Mouse (Mus musculus): ENCODE data around the gene Unc119b.

Gene Unc119b

DNA sequence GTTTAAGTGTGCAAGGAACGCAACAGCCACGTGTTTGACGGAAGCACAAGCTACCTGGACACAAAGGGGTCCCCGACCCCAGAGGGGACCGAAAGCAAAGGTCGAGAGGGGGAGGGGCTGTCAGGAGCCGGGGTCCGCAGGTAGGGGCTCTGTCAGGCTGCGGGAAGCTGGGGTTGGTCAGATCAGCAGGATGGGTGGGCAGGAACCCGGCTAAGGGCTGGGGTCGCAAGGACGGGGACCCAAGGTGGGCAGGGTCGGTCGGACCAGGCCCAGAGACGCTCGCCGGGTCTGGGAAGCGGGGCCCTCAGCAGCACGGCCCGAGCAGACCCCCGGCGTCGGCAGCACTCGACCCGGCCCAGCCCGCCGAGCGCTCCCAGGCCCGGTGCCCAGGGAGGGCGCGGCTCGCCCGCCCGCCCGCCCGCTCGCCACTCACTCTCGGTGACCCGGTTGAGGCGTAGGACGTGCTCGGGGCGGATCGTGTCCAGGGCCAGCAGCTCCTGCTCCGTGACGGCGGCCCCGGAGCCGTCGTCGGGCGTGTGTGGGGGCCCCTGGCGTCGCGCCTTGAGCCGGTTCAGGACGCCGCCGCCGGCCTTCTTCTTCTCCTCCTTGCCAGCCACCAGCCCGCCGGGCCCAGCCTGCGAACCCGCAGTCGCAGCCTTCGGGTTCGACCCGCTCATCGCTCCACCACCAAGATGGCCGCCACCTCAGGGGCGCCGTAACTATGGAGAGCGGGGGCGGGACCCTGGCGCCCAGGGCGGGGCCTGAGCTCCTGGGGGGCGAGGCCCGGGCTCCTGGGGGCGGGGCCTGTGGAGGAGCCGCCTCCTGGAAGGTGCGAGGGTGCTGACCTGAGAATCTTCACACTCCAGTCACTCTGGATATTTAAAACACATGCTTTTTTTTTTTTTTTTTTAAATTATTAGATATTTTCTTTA lies at the start of gene Unc119b:
TSS of gene Unc119b (minus strand) at position 742 of the 932 bp plus-strand sequence.
- in situ Hi-C loops (cut with MboI, MseI): no loop called here

DNA sequence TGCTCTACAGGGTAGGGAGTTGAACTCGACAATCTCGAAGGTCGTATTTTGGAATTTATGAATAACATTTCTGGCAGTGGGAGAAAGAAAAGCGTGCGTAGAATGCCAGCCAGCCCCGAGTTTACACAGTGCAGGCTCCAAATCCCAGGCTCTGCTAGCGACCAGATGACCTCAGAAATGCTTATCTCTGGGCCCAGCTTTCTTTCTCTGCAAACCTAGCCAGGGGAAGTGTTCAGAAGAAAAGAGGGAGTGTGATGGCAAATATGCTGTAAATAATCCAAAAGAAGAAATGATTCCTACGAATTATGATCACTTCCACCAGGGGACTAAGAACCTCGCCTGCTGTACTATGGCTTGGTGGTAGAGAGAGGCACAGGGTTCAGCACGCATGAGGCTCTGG lies 48.7 kb upstream of the Unc119b start:
- in situ Hi-C loops (cut with MboI, MseI): no loop called here

DNA sequence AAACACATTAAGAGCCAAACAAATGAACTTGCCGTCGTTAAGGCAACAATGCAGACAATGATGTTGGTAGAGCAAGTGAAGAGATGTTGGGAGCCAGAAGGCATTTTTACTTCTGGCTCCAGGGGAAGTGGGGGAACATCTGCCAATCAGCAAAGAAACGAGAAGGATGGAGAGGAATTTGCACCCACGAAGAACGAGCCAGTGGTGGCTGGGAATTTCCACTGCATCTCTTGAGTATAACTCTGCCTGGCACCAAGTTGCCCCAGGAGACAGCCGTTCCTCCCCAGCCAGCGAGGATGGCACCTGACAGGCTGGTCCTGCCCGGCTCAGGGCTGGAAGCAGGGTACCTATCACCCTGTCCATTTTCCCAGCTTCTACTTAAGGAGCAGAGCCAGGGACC lies 48.1 kb upstream of the Unc119b start:
- in situ Hi-C loops (cut with MboI, MseI): no loop called here

DNA sequence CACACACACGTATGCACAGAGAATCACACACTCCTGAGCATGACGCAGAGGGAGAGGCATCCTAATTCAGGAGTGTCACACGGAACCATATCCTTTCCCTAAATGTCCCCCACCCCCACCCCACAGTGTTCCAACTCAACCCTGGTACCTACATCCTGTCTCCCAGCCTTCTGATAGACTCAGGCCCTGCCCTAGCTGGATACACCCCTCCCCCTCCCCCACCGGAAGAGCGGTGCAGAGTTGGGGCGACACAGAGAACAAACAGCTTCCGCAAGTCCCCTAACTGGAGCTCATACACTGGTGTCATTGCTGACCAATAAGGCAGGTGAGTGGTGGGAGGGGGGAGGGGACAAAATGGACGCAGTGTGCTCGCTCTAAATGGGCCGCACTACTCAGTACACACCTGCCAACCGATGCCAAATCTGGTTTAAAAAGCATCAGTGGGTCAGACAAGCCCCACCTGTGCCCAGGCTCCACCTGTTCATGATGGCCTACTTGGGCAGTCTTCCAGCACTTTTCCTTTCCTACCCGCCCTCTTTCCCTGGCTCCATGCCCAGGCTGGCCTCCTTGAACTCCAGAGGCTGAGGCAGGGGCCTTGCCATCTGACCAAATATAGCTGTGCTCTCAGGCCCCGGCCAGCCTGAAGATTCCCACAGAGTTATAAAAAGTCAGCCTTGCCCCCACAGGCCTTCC lies 46.6 kb upstream of the Unc119b start:
- in situ Hi-C loops (cut with MboI, MseI): no loop called here

DNA sequence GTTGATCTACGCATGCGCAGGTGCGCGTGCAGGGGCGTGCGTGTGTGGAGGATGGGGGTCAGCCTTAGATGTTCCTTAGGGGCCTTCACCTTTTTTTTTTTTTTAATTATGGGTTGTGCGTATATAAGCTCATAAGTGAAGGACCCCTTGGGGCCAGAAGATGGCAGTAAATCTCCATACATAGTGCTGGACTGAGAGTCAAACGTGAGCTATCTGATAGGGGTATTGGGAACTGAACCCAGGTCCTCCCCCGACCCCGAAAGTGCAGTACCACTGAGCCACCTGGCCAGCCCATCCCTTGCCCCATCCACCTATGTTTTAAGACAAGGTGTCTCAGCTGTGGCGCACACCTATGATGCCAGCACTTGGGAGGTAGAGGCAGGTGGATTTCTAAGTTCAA lies 44.8 kb upstream of the Unc119b start:
- in situ Hi-C loops (cut with MboI, MseI): no loop called here

DNA sequence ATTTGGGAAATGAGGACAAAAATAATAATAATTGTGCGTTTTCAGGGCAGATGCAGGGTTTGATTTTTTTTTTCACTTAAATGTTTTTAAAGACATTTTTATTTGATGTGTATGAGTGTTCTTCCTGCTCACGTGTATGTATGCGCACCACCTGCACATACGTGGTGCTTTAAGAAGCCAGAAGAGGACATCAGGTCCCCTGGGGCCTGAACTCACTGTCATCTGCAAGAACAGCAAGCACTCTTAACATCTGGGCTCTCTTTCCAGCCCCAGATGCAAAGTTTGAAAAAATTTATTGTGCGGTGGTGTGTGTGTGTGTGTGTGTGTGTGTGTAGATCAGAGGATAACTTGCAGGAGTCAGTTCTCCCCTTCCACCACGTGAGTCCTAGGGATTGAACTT lies 43.1 kb upstream of the Unc119b start:
- in situ Hi-C loops (cut with MboI, MseI): no loop called here

DNA sequence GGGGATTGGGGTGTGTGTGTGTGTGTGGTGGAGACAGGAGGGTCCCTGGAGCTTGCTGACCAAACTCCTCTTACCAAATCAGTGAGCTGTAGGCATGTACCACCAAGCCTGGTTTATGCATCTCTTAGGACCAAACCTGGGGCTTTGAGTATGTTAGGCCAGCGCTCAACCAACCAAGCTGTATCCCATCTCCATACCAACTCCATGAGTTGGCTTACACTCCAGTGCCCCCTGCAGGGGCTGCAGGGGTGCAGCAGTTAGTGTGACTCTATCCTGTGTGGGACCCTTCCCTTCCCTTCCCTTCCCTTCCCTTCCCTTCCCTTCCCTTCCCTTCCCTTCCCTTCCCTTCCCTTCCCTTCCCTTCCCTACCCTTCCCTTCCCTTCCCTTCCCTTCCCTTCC lies 39.8 kb upstream of the Unc119b start:
- in situ Hi-C loops (cut with MboI, MseI): no loop called here

DNA sequence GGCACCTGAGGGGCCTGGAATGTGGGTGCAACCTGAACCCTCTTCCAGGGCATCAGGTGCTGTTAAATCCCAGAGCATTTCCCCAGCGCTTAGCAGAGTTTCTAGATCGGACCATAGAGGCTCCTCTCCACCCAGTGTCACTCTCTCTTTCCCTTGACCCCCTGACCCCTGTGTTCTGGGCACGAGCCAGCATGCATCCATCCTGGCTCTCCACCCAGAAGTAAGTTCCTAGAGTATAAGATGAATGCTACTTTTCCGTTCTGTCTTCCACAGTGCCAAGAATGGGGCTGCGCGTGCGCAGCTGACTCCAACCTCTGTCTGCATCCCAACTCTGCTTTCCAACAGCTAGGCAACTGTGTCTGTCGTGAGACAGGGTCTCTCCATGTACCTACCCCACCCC lies 35.4 kb upstream of the Unc119b start:
- in situ Hi-C loops (cut with MboI, MseI): no loop called here

DNA sequence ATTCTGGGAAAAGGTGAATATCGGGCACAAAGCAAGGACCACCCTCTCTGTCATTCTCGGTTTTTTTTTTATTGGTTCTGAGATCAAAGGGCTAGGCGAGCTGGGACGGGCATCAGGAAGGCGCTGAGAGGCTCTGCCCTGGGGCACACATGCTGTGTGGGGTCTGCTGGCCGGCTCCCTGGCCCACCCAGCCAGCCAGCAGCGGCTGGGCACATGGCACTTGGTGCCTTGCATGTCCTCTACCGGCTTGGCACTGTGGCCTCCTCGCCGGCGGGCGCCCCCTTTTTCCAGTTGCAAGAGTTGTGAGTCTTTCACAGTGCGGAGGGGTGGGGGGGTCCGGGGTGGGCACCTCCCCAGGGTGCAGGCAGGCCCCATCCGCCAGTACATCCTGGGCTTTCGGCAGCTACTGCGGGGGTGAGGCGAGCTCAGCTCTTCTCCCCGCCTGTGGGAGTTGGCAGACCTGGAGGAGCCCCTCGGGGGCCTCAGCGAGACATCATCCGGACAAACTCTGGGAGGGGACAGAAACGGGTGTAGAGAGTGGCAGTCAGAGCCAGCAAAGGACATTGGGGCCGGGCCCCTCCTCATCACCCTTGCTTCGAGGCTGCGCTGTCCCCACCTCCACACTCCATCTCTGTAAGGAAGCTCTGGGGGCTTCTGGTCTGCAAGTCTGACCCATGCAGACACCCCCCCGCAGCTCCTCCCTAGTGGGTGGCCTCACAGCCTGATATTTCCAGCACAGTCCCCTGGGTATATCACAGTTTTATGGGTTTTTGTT lies 34.1 kb upstream of the Unc119b start:
- in situ Hi-C loops (cut with MboI, MseI): loop anchor here (5.0 kb wide), 1 partner anchor 68 kb away; the partner anchor contains the start of gene Pop5

DNA sequence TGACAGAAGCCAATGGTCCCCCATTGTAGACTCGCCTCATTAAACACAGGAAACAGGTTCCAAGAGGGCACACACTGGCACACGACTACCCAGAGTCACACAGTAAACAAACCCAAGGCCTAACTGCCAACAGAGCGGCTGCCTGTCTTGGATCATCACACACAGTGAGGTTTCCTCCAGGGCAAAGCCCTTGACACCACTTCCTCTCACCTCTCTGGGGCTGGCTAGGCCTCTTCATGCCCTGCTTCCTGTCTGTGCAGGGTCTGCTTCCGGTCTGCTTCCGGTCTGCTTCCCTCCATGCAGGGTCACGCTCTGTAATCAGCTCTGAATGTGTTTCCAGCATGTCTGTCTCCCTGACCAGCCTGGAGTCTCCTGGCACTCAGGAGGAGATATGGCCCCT lies 32.6 kb upstream of the Unc119b start:
- in situ Hi-C loops (cut with MboI, MseI): loop anchor here (5.0 kb wide), 1 partner anchor 70 kb away; the partner anchor contains the start of gene Pop5

DNA sequence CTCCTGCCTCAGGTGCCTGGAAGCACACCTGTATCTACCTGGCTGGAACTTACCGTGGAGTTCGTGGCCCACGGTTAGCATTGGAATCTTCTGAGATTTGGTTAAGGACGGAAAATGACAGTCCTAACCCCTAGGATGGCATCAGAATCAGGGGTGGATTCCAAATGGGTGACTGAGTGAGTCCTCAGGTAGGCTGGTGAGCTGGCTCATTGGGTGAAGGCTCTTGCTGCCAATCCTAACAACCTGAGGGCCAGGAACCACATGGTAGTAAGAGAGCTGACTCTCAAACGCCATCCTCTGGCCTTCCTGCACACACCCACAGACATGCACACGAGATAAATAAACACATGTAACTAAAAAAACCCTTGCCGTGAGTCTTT lies 32.0 kb upstream of the Unc119b start:
- in situ Hi-C loops (cut with MboI, MseI): loop anchor here (5.0 kb wide), 1 partner anchor 70 kb away; the partner anchor contains the start of gene Pop5

DNA sequence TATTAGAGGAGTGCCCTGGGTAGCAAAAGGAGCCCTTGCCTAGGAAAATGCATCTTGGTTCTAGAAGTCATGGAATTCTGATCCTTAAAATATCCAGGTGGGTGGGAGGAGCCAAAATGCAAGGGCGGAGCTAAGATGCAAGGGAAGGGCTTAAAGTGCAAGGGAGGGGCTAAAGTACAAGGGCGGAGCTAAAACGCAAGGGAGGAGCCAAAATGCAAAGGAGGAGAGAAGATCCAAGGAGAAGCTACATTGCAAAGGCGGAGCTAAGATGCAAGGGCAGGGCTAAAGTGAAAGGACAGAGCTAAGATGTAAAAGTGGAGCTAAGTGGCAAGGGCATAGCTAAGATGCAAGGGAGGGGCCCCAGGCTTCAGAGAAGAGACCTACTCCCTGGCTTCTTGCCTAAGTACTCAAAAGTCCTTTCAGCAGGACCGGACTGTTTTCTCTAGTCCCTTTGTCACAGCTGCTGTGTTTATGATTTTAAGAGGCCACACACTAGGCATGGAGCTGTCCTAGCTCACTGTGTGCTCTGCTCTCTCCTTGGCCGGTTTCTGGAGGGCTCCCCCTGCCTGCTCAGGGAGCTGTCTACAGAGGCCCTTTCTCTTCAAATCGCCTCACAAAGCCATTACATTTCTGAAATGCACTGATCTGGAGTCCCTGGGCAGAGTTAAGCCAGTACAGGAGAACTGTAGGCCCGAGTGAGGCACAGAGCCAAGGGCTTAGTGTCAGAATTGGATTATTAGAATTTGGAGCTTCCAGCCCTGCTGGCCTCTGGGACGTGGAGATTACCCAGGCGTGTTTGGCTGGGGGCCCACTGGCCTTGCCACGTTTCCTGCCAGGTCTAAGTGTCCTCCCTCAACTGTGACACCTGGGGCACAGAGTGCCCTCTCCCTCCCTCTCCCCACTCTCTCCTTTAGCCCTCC lies 31.4 kb upstream of the Unc119b start:
- in situ Hi-C loops (cut with MboI, MseI): loop anchor here (5.0 kb wide), 1 partner anchor 71 kb away; the partner anchor contains the start of gene Pop5

DNA sequence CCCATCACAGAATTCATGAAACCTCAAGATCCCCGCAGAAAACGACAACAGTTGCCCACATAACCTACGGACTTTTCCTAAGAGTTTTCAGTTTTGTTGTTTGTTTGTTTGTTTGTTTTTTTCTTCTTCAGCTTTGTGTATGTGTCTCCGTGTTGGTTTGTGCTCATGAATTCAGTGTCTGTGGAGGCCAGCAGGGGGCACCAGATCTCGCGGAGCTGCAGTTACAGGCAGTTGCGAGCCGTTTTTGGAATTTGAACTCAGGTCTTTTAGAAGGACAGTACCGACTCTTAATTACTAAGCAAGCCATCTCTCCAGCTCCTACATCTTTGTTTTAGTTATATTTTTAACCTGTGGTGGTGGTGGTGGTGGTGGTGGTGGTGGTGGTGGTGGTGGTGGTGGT lies 30.6 kb upstream of the Unc119b start:
- in situ Hi-C loops (cut with MboI, MseI): loop anchor here (5.0 kb wide), 1 partner anchor 72 kb away; the partner anchor contains the start of gene Pop5

DNA sequence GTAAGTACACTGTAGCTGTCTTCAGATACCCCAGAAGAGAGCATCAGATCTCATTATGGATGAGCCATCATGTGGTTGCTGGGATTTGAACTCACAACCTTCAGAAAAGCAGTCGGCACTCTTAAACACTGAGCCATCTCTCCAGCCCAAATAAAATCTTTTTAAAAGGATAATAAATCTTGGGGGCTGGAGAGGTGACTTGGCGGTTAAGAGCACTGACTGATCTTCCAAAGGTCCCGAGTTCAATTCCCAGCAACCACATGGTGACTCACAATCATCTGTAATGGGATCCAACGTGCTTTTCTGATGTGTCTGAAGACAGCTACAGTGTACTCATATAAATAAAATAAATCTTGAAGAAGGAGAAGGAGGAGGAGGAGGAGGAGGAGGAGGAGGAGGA lies 29.7 kb upstream of the Unc119b start:
- in situ Hi-C loops (cut with MboI, MseI): loop anchor here (5.0 kb wide), 1 partner anchor 37 kb away; no protein-coding TSS in a partner anchor

DNA sequence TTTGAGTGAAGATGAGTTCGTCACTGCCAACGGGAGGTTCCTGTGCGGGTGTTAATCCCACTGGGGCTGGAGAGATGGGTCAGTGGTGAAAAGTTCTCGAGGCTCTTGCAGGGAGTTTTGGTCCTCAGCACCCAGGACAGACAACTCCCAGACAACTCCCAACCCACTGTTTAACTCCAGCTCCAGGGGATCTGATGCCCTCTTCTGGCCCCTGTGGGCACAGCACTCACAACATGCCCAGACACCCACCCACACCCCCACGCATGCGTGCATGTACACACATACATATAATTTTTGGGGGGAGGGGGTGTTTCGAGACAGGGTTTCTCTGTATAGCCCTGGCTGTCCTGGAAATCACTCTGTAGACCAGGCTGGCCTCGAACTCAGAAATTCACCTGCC lies 28.8 kb upstream of the Unc119b start:
- in situ Hi-C loops (cut with MboI, MseI): loop anchor here (5.0 kb wide), 1 partner anchor 36 kb away; no protein-coding TSS in a partner anchor

DNA sequence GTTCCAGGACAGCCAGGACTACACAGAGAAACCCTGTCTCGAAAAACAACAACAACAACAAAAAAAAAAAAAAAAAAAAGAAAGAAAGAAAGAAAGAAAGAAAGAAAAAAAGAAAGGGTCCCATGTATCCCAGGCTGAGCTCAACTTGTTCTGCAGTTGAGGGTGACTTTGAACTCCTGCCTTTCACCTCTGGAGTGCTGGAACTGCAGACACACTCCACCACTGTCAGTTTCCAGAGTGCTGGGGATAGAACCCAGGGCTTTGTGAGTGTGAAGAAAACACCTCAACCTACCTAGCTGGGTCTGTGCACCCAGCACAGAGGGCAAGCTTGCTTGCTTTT lies 27.1 kb upstream of the Unc119b start:
- in situ Hi-C loops (cut with MboI, MseI): loop anchor here (5.0 kb wide), 1 partner anchor 35 kb away; no protein-coding TSS in a partner anchor

DNA sequence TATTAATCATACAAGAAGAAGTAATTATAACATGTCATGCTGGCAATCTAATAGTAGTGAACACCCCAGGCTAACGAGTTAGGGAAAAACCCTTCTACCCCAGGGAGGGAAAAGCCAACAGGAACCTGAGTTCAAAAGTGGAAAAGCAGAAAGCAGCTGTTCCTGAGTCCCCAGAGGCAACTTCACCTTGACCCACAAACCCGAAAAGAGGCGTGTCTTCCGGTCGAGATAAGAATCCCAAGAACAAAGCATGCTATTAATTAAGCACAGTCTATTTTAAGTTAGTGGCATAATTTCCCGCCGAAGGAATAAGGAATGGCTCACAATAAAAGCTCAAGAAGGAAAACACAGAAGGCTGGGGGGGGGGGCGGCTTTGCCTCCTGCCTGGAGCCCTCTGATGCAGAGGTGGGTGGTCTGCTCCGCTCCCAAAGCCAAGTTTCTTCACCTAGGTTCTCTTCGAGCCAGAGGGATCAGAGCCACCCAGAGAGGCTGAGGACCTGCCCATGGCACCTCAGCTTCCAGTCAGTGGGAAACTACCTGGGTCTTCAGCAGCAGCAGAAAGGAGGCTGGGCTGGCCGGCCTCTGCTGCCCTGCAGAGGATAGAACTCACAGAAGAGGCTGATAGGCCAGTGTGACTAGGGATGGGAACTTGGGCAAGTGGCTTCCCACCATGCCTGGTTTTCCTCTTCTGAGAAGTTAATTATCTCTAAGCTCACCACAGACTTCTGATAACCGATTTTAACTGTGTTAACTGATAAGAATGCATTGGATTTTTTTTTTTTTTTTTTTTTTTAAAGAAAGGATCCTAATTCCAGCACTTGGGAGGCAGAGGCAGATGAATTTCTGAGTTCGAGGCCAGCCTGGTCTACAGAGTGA lies 26.5 kb upstream of the Unc119b start:
- in situ Hi-C loops (cut with MboI, MseI): loop anchor here (5.0 kb wide), 1 partner anchor 34 kb away; no protein-coding TSS in a partner anchor

DNA sequence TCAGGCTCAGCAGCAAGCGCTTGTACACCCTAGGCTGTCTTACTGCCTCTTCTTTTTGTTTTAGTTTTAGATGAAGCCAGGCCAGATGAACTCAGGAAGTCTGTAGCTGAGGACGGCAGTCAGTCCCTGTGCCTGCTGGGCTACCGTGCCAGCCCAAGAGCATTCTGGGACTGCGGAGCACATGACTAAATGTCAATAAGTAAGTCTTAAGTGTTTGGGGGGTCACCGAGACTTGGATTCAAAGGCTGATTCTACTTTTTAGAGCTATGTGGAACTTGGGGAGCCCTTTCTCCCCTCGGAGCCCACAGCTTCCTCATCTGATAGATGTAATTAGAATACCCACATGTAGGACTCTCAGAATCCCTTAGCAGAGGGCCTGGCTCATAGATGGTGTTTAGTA lies 25.9 kb upstream of the Unc119b start:
- in situ Hi-C loops (cut with MboI, MseI): loop anchor here (5.0 kb wide), 1 partner anchor 33 kb away; no protein-coding TSS in a partner anchor

DNA sequence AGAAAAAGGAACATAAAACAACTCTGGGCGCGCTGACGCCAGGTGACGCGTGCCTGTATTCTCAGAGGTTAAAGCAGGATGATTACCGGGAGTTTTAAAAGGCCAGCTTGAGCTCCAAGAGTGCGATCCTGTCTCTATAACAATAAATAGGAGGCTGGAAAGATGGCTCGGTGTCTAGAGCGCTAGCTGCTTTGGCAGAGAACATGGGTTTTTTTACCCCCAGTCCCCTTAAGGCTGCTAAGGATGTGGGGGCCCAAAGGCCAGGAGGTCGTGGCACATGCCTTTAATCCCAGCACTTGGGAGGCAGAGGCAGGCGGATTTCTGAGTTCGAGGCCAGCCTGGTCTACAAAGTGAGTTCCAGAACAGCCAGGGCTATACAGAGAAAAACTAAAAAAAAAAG lies 24.4 kb upstream of the Unc119b start:
- in situ Hi-C loops (cut with MboI, MseI): no loop called here

Data from T-helper 2 cell (primary cell).